Mouse (Mus musculus) gastrocnemius, postnatal 14 days (tissue): ENCODE results near the gene Trim34b. TPM values are rescaled to one million over a fixed set of nuclear protein-coding genes. Genes with fewer than 3 reads are reported as not detected.

Experiments used
- total RNA-seq, 2 experiments: library from RNA; stranded (reverse); gene quantifications; 2 replicates each; pipeline ENCODE4 v1.2.3; 2021

Gene Trim34b
- total RNA-seq, 2 experiments from 2014 or later: 0.14 to 0.24 TPM

Other genes starting within 250 kb of the Trim34b start
- gene Olfr645, start 244.0 kb upstream of the Trim34b start, total RNA-seq: not detected
- not detected for gene Olfr646, start 224.6 kb upstream of the Trim34b start, total RNA-seq
- gene Ubqln5, start 199.6 kb upstream of the Trim34b start, total RNA-seq: not detected
- gene Olfr643, start 192.1 kb upstream of the Trim34b start, total RNA-seq: not detected
- not detected for gene Ubqln3, start 186.2 kb upstream of the Trim34b start, total RNA-seq
- not detected for gene Ubqlnl, start 178.9 kb upstream of the Trim34b start, total RNA-seq
- not detected for gene Olfm5, start 164.6 kb upstream of the Trim34b start, total RNA-seq
- gene Olfr648, start 146.1 kb upstream of the Trim34b start, total RNA-seq: not detected
- not detected for gene Olfr649, start 133.5 kb upstream of the Trim34b start, total RNA-seq
- under 1 TPM; 0.18 to 0.31 TPM for gene Trim6, start 110.7 kb upstream of the Trim34b start, total RNA-seq
- 1 to 10 TPM; 1.1 to 1.4 TPM for gene Trim34a, start 85.0 kb upstream of the Trim34b start, total RNA-seq
- gene Trim5, start 41.4 kb upstream of the Trim34b start, total RNA-seq: under 1 TPM; 0.55 to 0.62 TPM
- gene Trim12a, start 14.0 kb upstream of the Trim34b start, total RNA-seq: 1 to 10 TPM; 2.5 TPM
- 1 to 10 TPM; 2.1 TPM for gene Trim12c, start 23.9 kb downstream of the Trim34b start, total RNA-seq
- gene Trim30b, start 40.4 kb downstream of the Trim34b start, total RNA-seq: not detected
- gene Trim30c, start 71.4 kb downstream of the Trim34b start, total RNA-seq: under 1 TPM in 1 of 2 experiments, not detected in 1; 0.16 TPM
- gene Trim30a, start 135.7 kb downstream of the Trim34b start, total RNA-seq: under 1 TPM; 0.72 to 0.80 TPM
- under 1 TPM; 0.49 to 0.51 TPM for gene Trim30d, start 178.4 kb downstream of the Trim34b start, total RNA-seq
- gene Olfr651, start 220.7 kb downstream of the Trim34b start, total RNA-seq: not detected
- gene Olfr652, start 231.4 kb downstream of the Trim34b start, total RNA-seq: not detected
- not detected for gene Olfr653, start 247.8 kb downstream of the Trim34b start, total RNA-seq